ENCODE assay signal across 8 mouse cellular contexts in genomic region chr5:24474723-24475261, GRCm38 (mm10). TPM values are rescaled to one million over a fixed set of nuclear protein-coding genes. Genes with fewer than 3 reads are reported as not detected.
DNase-seq lines count a peak whose midpoint lies in the region; ATAC-seq lines count a peak whose summit lies in the region.

No protein-coding gene starts in this region.

- WGBS in embryonic facial prominence, embryonic 14.5 days = 4% methylated on average over 45 of the region's 67 CpGs

- ATAC-seq in megakaryocyte, adult 5-6 weeks (ENCODE audit: poor library complexity, severe bottlenecking) = no peak
- no peak for ATAC-seq in embryonic facial prominence, embryonic 14.5 days (ENCODE audit: low read depth)

- peak overlapping the region; percentile 76 for H3K4me3 ChIP-seq in megakaryocyte, embryonic 14.5 days (replicated peaks)
- peak overlapping the region; percentile 49 for H3K4me3 ChIP-seq in embryonic facial prominence, embryonic 14.5 days (ENCODE audit: low read depth, low read length)

- peak overlapping the region; percentile 52 for H3K27ac ChIP-seq in embryonic facial prominence, embryonic 14.5 days (replicated peaks; ENCODE audit: low read depth, low read length)

- peaks cover 45% of the 10 kb centered on the region for H3K4me1 ChIP-seq in megakaryocyte, embryonic 14.5 days
- H3K4me1 ChIP-seq in embryonic facial prominence, embryonic 14.5 days (ENCODE audit: control insufficient read depth, insufficient read depth, low read length) = peaks cover 25% of the 10 kb centered on the region

- intact Hi-C loops in heart, postnatal 14 days (cut with DNase I) = loop anchor here (5.0 kb wide), 1 partner anchor 212 kb away; no protein-coding TSS in a partner anchor

- DNase-seq in embryonic facial prominence, embryonic 14.5 days (ENCODE audit: low spot score) = no peak
- peak; percentile 69 to 72 for DNase-seq in heart, postnatal 14 days
- peak; percentile 49 to 60 for DNase-seq in layer of hippocampus, postnatal 25 days (ENCODE audit: extremely low spot score in 1 of 2, low spot score in 1 of 2)
- DNase-seq in lung, postnatal 36 days = peak; percentile 43
- peak; percentile 79 for DNase-seq in right cerebral cortex, postnatal 14 days
- DNase-seq in MN1 (ENCODE audit: low spot score) = no peak

- peaks cover 78% of the 10 kb centered on the region for H3K36me3 ChIP-seq in megakaryocyte, embryonic 14.5 days (replicated peaks; ENCODE audit: low read length)
- H3K36me3 ChIP-seq in embryonic facial prominence, embryonic 14.5 days (ENCODE audit: control insufficient read depth, insufficient read depth, low read length) = peaks cover 37% of the 10 kb centered on the region

- H3K27me3 ChIP-seq in megakaryocyte, embryonic 14.5 days (replicated peaks) = peaks cover 44% of the 10 kb centered on the region
- peaks cover 17% of the 10 kb centered on the region for H3K27me3 ChIP-seq in embryonic facial prominence, embryonic 14.5 days (replicated peaks; ENCODE audit: control insufficient read depth, insufficient read depth, low read length)

- H3K9me3 ChIP-seq in megakaryocyte, embryonic 14.5 days = peaks cover 8% of the 10 kb centered on the region
- no peaks in the 10 kb centered on the region for H3K9me3 ChIP-seq in embryonic facial prominence, embryonic 14.5 days (ENCODE audit: control insufficient read depth, low read length)

- peak overlapping the region; percentile 67 for H3K9ac ChIP-seq in embryonic facial prominence, embryonic 14.5 days (ENCODE audit: low read depth, low read length)

- H3K4me2 ChIP-seq in embryonic facial prominence, embryonic 14.5 days (ENCODE audit: low read depth, low read length) = peak overlapping the region; percentile 72

RNA-seq across cellular contexts. Expression of gene Agap3, which starts 22.8 kb away (rescaled TPM):
- 117 and 284 TPM in 2 replicates for polyA plus RNA-seq in megakaryocyte, embryonic 14.5 days (2012; ENCODE audit: insufficient read depth, low replicate concordance)
- 12.1 and 14.2 TPM in 2 replicates for total RNA-seq in megakaryocyte, adult 5-6 weeks (2015)
- total RNA-seq in megakaryocyte, adult 5-6 weeks (2017) = 19.7 and 23.9 TPM in 2 replicates
- polyA plus RNA-seq in embryonic facial prominence, embryonic 14.5 days (2014; fragmentation: Nextera tagmentation; extraction: Ambion mirVana) = 31.5 and 33.9 TPM in 2 replicates
- 10 to 100 TPM; 71.0 to 72.2 TPM for total RNA-seq in heart, postnatal 14 days (2021)
- total RNA-seq in layer of hippocampus, postnatal 25 days (2021) = 100 to 1,000 TPM; 611 to 653 TPM

RNA-seq across cellular contexts. Expression of gene Tmub1, which starts 27.1 kb away (rescaled TPM):
- 31.6 and 37.8 TPM in 2 replicates for polyA plus RNA-seq in megakaryocyte, embryonic 14.5 days (2012; ENCODE audit: insufficient read depth, low replicate concordance)
- 11.3 and 13.4 TPM in 2 replicates for total RNA-seq in megakaryocyte, adult 5-6 weeks (2015)
- 11.7 and 20.9 TPM in 2 replicates for total RNA-seq in megakaryocyte, adult 5-6 weeks (2017)
- 16.5 and 21.3 TPM in 2 replicates for polyA plus RNA-seq in embryonic facial prominence, embryonic 14.5 days (2014; fragmentation: Nextera tagmentation; extraction: Ambion mirVana)
- 10 to 100 TPM in 1 of 2 experiments, 1 to 10 TPM in 1; 9.2 to 10.9 TPM for total RNA-seq in heart, postnatal 14 days (2021)
- total RNA-seq in layer of hippocampus, postnatal 25 days (2021) = 10 to 100 TPM; 21.2 to 27.2 TPM

RNA-seq across cellular contexts. Expression of gene Fastk, which starts 29.7 kb away (rescaled TPM):
- 216 and 275 TPM in 2 replicates for polyA plus RNA-seq in megakaryocyte, embryonic 14.5 days (2012; ENCODE audit: insufficient read depth, low replicate concordance)
- total RNA-seq in megakaryocyte, adult 5-6 weeks (2015) = 33.4 and 42.2 TPM in 2 replicates
- total RNA-seq in megakaryocyte, adult 5-6 weeks (2017) = 21.7 and 22.3 TPM in 2 replicates
- polyA plus RNA-seq in embryonic facial prominence, embryonic 14.5 days (2014; fragmentation: Nextera tagmentation; extraction: Ambion mirVana) = 111 and 119 TPM in 2 replicates
- 100 to 1,000 TPM; 239 to 243 TPM for total RNA-seq in heart, postnatal 14 days (2021)
- 100 to 1,000 TPM; 119 to 121 TPM for total RNA-seq in layer of hippocampus, postnatal 25 days (2021)

RNA-seq across cellular contexts. Expression of gene Slc4a2, which starts 51.2 kb away (rescaled TPM):
- 14.7 and 31.0 TPM in 2 replicates for polyA plus RNA-seq in megakaryocyte, embryonic 14.5 days (2012; ENCODE audit: insufficient read depth, low replicate concordance)
- 17.2 and 19.9 TPM in 2 replicates for total RNA-seq in megakaryocyte, adult 5-6 weeks (2015)
- total RNA-seq in megakaryocyte, adult 5-6 weeks (2017) = 34.2 and 40.0 TPM in 2 replicates
- polyA plus RNA-seq in embryonic facial prominence, embryonic 14.5 days (2014; fragmentation: Nextera tagmentation; extraction: Ambion mirVana) = 26.0 and 31.0 TPM in 2 replicates
- 10 to 100 TPM; 41.3 to 51.5 TPM for total RNA-seq in heart, postnatal 14 days (2021)
- 10 to 100 TPM; 31.7 to 34.4 TPM for total RNA-seq in layer of hippocampus, postnatal 25 days (2021)

RNA-seq across cellular contexts. Expression of gene Cdk5, which starts 51.5 kb away (rescaled TPM):
- polyA plus RNA-seq in megakaryocyte, embryonic 14.5 days (2012; ENCODE audit: insufficient read depth, low replicate concordance) = 6.0 and 14.5 TPM in 2 replicates
- 18.2 and 27.5 TPM in 2 replicates for total RNA-seq in megakaryocyte, adult 5-6 weeks (2015)
- total RNA-seq in megakaryocyte, adult 5-6 weeks (2017) = 16.9 and 18.2 TPM in 2 replicates
- 48.2 and 55.0 TPM in 2 replicates for polyA plus RNA-seq in embryonic facial prominence, embryonic 14.5 days (2014; fragmentation: Nextera tagmentation; extraction: Ambion mirVana)
- 10 to 100 TPM; 22.5 to 23.4 TPM for total RNA-seq in heart, postnatal 14 days (2021)
- total RNA-seq in layer of hippocampus, postnatal 25 days (2021) = 100 to 1,000 TPM; 126 to 130 TPM

Comparison
In these comparisons a context has a peak if more than half of its experiments do, and no peak if none do; other contexts are left out.
1. DNase-seq: peak in heart, postnatal 14 days (2 of 2), layer of hippocampus, postnatal 25 days (2 of 2), lung, postnatal 36 days (single experiment) and right cerebral cortex, postnatal 14 days (single experiment); none in embryonic facial prominence, embryonic 14.5 days (single experiment) and MN1 (single experiment).
2. RNA of gene Agap3, which starts 22.8 kb away (total RNA-seq): 611 to 653 TPM in layer of hippocampus, postnatal 25 days; 71.0 to 72.2 TPM in heart, postnatal 14 days and 12.1 to 23.9 TPM in megakaryocyte, adult 5-6 weeks; every median in the first group is over 4 times any median in the second.